Mouse (Mus musculus) kidney, adult 11 months (tissue): ENCODE results near the gene Parvb.

Source experiments
- DNase-seq: peaks from one replicate; pipeline ENCODE4 v3.0.0; 2022

Gene Parvb

DNA sequence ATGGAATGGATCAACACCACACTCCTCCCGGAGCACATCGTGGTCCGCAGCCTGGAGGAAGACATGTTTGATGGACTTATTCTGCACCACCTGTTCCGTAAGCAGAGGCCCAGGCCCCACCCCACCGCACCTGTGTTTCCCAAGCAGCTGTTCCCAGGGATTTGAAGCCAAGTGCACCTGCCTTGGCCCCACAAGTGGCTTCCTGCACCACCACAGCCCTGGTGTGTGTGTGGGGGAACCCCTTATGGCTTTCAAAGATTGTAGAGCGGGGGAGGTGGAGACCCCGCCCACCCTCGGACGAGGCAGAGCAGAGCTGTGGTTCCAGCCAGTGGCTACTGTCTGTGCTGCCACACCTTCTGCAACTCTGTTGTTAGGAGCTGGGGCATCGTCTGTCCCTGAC is 97.0 kb downstream of the Parvb start:
- no peak for DNase-seq

DNA sequence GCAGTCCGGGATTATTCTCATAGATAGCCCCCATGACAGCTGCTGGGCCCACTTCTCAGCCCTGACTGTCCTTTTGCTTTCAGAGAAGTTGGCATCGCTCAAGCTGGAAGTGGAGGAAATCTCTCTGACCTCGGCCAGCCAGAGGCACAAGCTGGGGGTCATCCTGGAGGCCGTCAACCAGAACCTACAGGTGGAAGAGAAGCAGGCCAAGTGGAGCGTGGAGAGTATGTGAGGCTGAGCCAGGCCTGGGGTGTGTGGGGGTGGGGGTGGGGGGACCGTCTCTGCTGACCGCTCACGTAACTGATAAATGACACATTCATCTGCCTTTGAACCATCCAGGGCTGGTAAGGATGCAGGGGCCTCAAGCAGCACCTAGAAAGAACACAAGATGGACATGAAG is 98.1 kb downstream of the Parvb start:
- peak; percentile 46 for DNase-seq

DNA sequence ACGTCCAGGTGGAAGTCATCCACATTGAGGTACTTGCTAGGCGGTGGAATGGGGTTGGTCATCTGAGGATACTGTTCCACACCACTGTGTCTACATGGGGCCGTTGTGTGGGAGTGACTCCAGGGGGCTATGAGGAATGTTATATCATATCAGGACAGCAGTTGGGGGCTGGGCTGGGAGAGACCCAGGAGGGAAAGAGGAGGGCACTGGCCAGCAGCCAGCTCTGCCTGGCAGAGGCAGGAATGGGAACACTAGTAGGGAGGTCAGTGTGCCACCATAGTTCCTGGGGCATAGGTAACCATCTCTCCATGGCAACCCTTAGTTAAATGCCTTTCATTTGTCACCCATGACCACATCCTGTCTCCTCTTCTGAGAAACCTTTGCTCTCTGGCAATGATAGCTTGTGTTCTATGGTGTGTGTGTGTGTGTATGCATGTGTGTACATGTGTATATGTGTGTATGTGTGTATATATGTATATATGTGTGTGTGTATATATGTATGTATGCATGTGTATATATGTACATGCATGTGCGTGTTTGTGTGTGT is 99.3 kb downstream of the Parvb start:
- DNase-seq: no peak

DNA sequence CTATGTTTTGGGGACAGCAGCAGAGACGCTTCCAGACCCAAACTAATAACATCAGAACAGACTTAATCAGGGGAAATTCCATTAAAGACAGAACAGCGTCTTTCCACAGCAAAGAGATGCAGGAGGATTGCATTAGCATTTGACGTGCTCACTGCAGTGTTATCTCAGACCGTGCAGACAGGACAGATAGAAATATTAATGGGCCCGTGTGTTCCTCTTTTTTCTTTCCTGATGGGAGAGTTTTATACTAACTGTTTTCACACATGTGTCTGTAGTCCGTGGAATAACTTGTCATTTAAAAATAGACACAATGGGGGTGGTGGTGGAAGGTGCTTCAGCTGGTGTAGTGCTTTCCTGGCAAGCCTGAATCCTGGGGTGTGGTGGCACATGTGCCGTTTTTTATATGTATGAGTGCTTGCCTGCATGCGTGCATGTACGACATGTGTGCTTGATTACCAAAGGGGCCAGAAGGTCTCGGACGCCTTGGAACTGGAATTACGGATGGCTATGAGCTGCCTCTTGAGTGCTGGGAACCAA is 104.5 kb downstream of the Parvb start:
- no peak for DNase-seq

DNA sequence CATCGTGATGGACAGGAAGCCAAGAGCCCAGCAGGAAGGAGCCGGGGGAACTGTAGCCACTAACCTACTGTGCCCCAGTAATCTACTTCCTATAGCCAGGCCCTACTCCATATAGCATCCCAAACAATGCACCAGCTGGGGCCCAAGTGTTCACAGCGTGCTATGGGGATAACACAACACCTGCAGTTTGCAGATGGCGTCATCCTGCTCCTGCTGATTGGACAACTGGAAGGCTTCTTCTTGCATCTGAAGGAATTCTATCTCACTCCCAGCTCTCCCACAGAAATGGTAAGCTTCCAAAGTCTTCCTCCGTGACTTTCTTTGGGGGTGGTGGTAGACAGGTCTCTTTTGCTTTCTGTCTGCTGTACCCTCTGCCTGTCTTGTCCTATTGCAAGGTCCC is 105.8 kb downstream of the Parvb start:
- DNase-seq: no peak

DNA sequence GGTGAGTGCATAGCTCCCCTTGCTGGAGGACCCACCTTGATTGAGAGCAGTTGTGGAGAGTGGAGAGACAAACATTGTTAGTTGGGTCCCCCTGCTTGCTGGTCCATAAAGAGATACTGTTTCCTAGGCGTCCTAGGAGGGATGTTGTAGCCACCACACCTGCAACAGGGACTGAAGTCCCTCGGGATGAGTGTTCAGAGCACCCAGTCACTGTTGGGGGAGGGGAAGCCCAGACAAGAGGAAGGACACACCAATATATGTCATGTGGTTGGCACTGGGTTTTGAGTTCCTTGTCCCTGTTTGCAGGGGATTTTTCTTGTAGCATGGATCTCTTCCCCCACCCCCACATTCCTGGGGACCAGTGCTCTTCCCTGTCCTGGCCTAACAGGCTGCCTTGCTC is 109.1 kb downstream of the Parvb start:
- DNase-seq: no peak

DNA sequence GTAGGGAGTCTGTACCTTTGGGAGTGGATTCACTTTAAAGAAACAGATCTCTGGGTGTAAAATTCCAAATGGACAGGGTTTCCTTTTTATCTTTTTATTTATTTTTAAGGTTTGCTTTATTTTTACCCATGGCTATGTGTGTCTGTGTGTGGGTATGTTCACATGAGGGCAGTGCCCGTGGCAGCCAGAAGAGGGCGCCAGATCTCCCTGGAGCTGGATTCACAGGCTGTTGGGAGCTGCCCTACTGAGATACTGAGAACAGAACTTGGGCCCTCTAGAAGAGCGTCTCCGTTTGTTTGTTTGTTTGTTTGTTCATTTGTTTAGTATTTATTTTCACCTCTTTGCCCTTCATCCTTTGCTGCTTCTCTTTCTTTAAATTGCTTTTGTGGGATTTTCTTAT is 116.9 kb downstream of the Parvb start:
- no peak for DNase-seq

DNA sequence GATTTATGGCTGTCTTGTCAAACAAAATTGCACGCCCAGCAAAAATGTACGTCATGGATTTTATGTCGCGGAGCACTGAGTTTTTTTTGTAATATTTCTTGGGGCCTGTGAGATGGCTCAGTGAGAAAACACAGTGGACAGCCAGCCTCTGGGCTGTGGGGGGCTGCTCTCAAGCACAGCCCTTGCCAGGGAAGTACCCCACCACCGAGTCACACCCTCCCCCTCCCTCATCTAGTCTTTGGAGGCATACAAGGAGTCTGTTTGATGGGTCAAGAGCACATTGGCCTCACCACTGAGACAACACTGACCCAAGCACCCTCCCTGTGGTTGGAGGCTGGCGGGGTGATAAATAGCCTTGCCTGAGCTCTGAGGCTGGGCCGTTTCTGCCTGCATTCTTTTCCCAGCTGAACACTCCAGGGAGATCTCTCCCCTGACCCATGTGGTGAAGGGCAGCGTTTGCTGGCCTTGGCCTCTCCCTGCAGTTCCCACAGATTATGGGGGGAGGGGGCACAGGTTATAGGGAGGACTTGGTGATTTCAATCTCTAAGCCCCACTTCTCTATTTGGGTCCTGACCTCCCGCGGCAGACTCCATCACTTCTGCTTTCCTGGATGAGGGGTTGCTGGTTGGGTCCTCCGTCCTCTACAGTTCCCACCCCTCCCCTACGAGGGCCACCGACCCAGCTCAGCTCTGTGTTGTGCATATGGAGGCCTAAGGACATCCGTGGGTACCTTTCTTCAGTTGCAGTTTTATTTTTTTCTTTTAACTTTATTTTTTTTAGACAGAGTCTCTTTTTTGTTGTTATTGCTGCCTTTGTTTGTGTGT is 118.3 kb downstream of the Parvb start:
- no peak for DNase-seq

DNA sequence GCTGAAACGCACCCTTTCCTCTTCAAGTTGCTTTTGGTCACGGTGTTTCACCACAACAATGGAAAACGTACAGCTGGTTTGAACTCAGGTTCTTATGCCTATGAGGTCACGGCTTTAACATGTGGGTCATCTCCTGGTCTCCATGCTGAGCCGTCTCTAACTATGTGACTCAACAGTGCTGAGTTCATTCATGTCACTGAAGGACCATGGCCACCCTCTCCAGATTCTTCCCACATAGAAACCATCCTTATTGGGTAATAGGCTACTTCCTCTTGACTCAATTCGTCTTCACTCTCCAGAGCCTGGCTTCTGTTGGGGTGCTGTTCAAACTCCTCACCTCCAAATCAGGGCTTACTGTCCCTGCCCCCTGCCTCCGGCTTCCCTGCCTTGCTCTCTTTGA is 119.5 kb downstream of the Parvb start:
- DNase-seq: no peak

DNA sequence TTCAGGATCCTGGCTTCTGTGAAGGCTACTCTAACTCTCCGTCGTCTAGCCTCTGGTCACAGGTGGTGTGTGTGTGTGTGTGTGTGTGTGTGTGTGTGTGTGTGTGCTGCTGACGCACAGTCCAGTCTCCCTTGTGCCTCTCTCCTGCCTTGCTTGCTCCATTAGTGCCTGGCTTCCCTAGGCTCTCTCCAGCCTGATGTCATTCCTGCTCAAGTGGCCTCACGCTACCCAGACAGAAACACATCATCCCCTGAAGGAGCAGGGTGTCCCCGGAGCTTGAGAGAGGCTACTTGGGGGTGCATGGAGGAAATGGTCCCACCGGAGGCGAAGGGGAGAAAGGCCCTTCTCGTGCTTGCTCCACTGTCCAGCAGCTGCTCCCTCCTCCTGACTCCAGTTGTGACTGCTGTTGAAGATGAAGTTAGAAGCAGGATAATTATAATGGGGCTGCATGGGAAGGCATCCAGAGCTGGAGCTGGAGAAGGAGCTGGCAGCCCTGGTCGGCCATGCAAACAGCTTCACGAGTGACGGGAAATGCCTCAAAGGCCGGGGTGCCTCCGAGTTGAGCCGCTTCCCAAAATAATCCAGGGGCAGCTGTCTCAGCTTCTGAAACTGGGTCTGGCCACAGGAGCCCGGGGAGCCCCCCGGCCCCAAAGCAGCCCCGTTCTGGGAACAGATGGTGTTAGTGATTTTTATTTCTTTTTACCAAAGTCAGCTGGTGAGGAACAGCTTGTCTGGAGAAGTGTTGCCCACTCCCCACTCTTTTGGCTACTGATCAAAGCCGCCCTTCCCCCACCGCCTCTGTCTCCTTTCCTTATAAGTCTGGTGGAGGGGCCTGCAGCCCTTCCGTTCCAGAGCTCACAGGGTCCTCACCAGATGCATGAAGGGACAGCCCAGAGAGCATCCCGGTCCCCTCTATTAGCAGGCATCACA is 120.3 kb downstream of the Parvb start:
- DNase-seq: no peak

DNA sequence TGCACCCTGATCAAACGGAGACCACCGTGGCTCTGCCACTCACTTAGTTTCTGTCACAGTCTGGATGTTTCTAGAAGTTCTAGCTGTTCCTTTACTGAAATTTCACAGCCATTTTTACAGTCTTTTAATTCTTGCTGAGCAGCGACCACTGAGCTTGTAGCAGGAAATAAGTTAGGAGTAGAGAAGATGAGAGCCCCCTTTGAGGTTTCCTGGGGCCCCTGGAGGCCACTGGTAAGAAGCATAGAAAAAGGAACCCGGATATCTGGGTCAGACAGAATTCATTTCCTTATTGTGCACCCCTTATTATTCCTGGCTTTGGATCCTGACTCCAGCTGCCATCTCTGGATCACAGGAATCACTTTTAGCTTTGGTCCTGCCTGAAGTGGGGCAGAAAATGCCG is 123.2 kb downstream of the Parvb start:
- DNase-seq: no peak

DNA sequence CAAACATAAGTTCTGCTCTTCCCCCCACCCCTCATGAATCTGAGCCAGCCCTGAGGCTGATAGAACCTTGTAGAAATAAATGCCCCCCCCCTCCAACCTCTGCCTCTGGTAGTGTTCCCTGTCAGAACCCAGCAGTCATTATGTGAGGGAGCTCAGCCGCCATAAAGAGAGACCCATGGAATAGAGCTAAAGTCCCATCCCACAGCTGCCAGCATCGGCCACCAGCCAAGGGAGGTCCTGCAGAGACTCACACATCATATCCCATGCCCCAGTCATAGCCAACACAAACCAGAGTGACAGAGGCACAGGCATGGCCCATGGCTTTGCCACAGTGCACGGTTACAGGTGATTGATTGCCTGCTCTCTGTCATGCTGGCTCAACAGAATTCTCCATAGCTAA is 132.9 kb downstream of the Parvb start:
- DNase-seq: no peak
